Mouse (Mus musculus): ENCODE measurements around the gene B3glct.

B3glct gene

GRCm38 (mm10) chr5:149678100-149678989 is at the start of gene B3glct:
Gene B3glct, plus strand, starts transcription at chr5:149678230.
- peak; percentile 84 for DNase-seq

GRCm38 (mm10) chr5:149634409-149635035 is 43.5 kb upstream of the B3glct start:
- DNase-seq = no peak

- DNase-seq = no peak
These were observed 42.5 kb upstream of the B3glct start for GRCm38 (mm10) chr5:149635556-149635955.

- peak; percentile 99 for DNase-seq
These were observed 41.7 kb upstream of the B3glct start, which contains the start of gene Hsph1 for GRCm38 (mm10) chr5:149636075-149636920. Gene Hsph1, minus strand, starts transcription at chr5:149636376.

GRCm38 (mm10) chr5:149637306-149637705 is 40.7 kb upstream of the B3glct start:
- no peak for DNase-seq

GRCm38 (mm10) chr5:149641277-149641892 is 36.6 kb upstream of the B3glct start:
- DNase-seq = no peak

- no peak for DNase-seq
These were observed 35.7 kb upstream of the B3glct start for GRCm38 (mm10) chr5:149642366-149642765.

GRCm38 (mm10) chr5:149642783-149643509 is 35.1 kb upstream of the B3glct start:
- DNase-seq = no peak

GRCm38 (mm10) chr5:149647367-149648115 is 30.5 kb upstream of the B3glct start:
- DNase-seq = no peak

GRCm38 (mm10) chr5:149648196-149648595 is 29.8 kb upstream of the B3glct start:
- DNase-seq = no peak

GRCm38 (mm10) chr5:149648895-149649406 is 29.1 kb upstream of the B3glct start:
- no peak for DNase-seq

GRCm38 (mm10) chr5:149649499-149650178 is 28.4 kb upstream of the B3glct start:
- no peak for DNase-seq

GRCm38 (mm10) chr5:149650179-149650553 is 27.9 kb upstream of the B3glct start:
- DNase-seq = no peak

- no peak for DNase-seq
These were observed 22.4 kb upstream of the B3glct start for GRCm38 (mm10) chr5:149655636-149656035.

- no peak for DNase-seq
These were observed 20.0 kb upstream of the B3glct start for GRCm38 (mm10) chr5:149658022-149658421.

- no peak for DNase-seq
These were observed 19.2 kb upstream of the B3glct start for GRCm38 (mm10) chr5:149658741-149659413.

GRCm38 (mm10) chr5:149659414-149659780 is 18.6 kb upstream of the B3glct start:
- DNase-seq = no peak

- no peak for DNase-seq
These were observed 16.6 kb upstream of the B3glct start for GRCm38 (mm10) chr5:149661428-149661827.

GRCm38 (mm10) chr5:149662980-149663379 is 15.1 kb upstream of the B3glct start:
- no peak for DNase-seq

- DNase-seq = no peak
These were observed 14.6 kb upstream of the B3glct start for GRCm38 (mm10) chr5:149663417-149663816.
